Mouse (Mus musculus) intestine, embryonic 14.5 days (tissue): ENCODE measurements around the gene Pacs2. TPM values are rescaled to one million over a fixed set of nuclear protein-coding genes. Genes with fewer than 3 reads are reported as not detected.

Source experiments
- ATAC-seq: fragments of 200-750 bp; cut with Nextera tagmentation; replicated peaks from 2 replicates; pipeline ENCODE4 v1.8.0; 2017; ENCODE audit warnings: low read depth, moderate number of reproducible peaks, moderate TSS enrichment, moderate library complexity; ENCODE audit not compliant: low FRiP score, low TSS enrichment
- DNase-seq: peaks from one replicate; pipeline ENCODE4 v3.0.0-alpha.2; 2018; ENCODE audit warnings: low spot score
- H3K27ac ChIP-seq: fragments of 300-500 bp; sonication (generic); 2 replicates; pipeline ENCODE4 v1.5.1; 2014; ENCODE audit warnings: low read depth, mild to moderate bottlenecking, control low read depth
- H3K27me3 ChIP-seq: fragments of 300-500 bp; sonication (generic); replicated peaks from 2 replicates; pipeline ENCODE4 v1.6.1; 2014; ENCODE audit warnings: low read length, control low read depth; ENCODE audit not compliant: control insufficient read depth, insufficient read depth
- H3K36me3 ChIP-seq: fragments of 300-500 bp; sonication (generic); 2 replicates; pipeline ENCODE4 v1.6.1; 2014; ENCODE audit warnings: low read length, control low read depth; ENCODE audit not compliant: control insufficient read depth, insufficient read depth
- H3K4me1 ChIP-seq: fragments of 300-500 bp; sonication (generic); replicated peaks from 2 replicates; pipeline ENCODE4 v1.6.1; 2014; ENCODE audit warnings: low read length, control low read depth, mixed read lengths; ENCODE audit not compliant: control insufficient read depth, insufficient read depth
- H3K4me2 ChIP-seq: fragments of 300-500 bp; sonication (generic); 2 replicates; pipeline ENCODE4 v1.6.1; 2014; ENCODE audit warnings: low read length
- H3K4me3 ChIP-seq: fragments of 300-500 bp; sonication (generic); 2 replicates; pipeline ENCODE4 v1.5.1; 2014; ENCODE audit warnings: low read depth, low read length, control low read depth, mixed read lengths
- H3K9ac ChIP-seq: fragments of 300-500 bp; sonication (generic); 2 replicates; pipeline ENCODE4 v1.6.1; 2014; ENCODE audit warnings: mild to moderate bottlenecking, low read length
- H3K9me3 ChIP-seq: fragments of 300-500 bp; sonication (generic); 2 replicates; pipeline ENCODE4 v1.6.1; 2016; ENCODE audit warnings: low read length, control low read depth; ENCODE audit not compliant: control insufficient read depth
- WGBS: fragments of 180-500 bp; shearing (Covaris S2); extraction: QIAGEN DNeasy Blood & Tissue Kit; methylation state at CpG from one replicate; pipeline ENCODE4 v1.1.7; 2014; 5-methylcytosine and 5-hydroxymethylcytosine counted together
- polyA plus RNA-seq: library from polyadenylated mRNA; unstranded; fragments of >200 nt; fragmentation: Nextera tagmentation; extraction: Ambion mirVana; gene quantifications from 2 replicates; pipeline ENCODE4 v1.2.1, GENCODE M21; 2014

The Pacs2 gene
- polyA plus RNA-seq, 1 experiment from 2014 or later = 14.3 TPM

DNA sequence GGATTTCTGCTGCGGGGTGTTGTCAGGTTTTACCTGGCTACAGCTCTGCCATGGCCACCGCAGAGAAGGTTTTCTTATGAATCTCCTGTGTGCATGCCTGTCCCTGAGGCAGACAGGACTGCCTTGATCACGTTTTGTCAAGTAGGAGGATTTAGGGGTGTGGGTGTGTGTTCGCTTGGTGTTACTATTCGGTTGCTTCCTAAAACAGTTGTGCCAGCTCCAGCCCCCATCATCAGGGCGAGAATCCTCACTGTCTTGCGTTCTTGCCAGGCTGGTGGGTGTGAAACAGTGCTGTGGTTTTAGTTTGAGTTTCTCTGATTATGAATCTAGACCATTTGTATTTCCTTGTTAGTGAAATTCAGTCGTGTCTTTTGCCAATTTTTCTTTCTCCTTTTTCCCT is 2.7 kb downstream of the Pacs2 start:
- ATAC-seq (no peak), DNase-seq (no peak)
- Histone ChIP-seq H3K27me3 (no peaks in the 10 kb centered on the region), H3K4me1 (peaks cover 16% of the 10 kb centered on the region), H3K9me3 (no peaks in the 10 kb centered on the region), H3K4me2 (no peak overlapping the region), H3K9ac (0 out of 2 replicates have a peak overlapping the region, but pooled peaks have one; percentile 7), H3K4me3 (no peak overlapping the region), H3K27ac (no peak overlapping the region), H3K36me3 (peaks cover 6% of the 10 kb centered on the region)
- WGBS = 73% methylated on average over 8 of the region's 8 CpGs

DNA sequence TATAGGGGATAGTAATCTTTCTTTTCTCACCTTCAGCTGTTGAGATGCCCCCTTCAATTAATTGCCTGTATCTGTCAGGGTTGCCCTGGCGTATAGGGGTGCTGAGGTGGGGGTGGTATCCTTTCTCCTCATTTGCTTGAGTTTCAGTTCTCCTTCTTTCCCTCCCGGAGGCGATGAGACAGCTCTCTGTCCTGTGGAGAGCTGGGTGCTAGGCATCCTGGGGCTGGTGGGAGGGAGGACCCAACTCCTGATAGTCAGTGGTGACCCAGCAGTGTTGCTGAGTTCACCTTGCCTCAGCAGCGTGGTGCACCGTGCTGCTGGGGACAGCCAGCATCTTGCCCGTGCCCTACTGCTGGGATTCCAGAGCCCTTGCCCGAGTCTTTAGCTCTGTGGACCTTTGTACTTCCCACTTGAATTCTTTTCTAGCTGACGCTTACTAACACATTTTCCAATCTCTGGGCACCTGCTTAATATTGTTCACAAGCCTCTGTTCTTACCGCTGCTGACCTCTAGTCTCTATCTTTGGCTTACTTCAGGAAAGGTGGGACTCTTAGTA is 3.2 kb downstream of the Pacs2 start:
- Histone ChIP-seq H3K9ac (no peak overlapping the region), H3K27me3 (no peaks in the 10 kb centered on the region), H3K27ac (no peak overlapping the region), H3K4me1 (peaks cover 15% of the 10 kb centered on the region), H3K4me3 (no peak overlapping the region), H3K4me2 (no peak overlapping the region), H3K36me3 (peaks cover 6% of the 10 kb centered on the region), H3K9me3 (no peaks in the 10 kb centered on the region)
- WGBS = 73% methylated on average over 9 of the region's 9 CpGs
- no peak for ATAC-seq
- DNase-seq = no peak

- peaks cover 3% of the 10 kb centered on the region; the same call in 1 of the 2 replicates for H3K4me1 ChIP-seq
- peaks cover 12% of the 10 kb centered on the region for H3K36me3 ChIP-seq
- no peaks in the 10 kb centered on the region for H3K27me3 ChIP-seq
- H3K9ac ChIP-seq = no peak overlapping the region
- H3K4me2 ChIP-seq = no peak overlapping the region
- no peak for ATAC-seq
- H3K9me3 ChIP-seq = no peaks in the 10 kb centered on the region
- DNase-seq = no peak
- WGBS = 81% methylated on average over 4 of the region's 4 CpGs
- no peak overlapping the region for H3K27ac ChIP-seq
- H3K4me3 ChIP-seq = no peak overlapping the region
Measured at GRCm38 (mm10) chr12:113018763-113019162, 4.5 kb downstream of the Pacs2 start.

- no peaks in the 10 kb centered on the region for H3K27me3 ChIP-seq
- H3K4me2 ChIP-seq = no peak overlapping the region
- H3K36me3 ChIP-seq = peaks cover 12% of the 10 kb centered on the region
- ATAC-seq (no peak), DNase-seq (no peak)
- no peak overlapping the region for H3K9ac ChIP-seq
- H3K9me3 ChIP-seq = no peaks in the 10 kb centered on the region
- no peak overlapping the region for H3K27ac ChIP-seq
- no peaks in the 10 kb centered on the region for H3K4me1 ChIP-seq
- no peak overlapping the region for H3K4me3 ChIP-seq
Measured at GRCm38 (mm10) chr12:113021488-113021887, 7.2 kb downstream of the Pacs2 start.

DNA sequence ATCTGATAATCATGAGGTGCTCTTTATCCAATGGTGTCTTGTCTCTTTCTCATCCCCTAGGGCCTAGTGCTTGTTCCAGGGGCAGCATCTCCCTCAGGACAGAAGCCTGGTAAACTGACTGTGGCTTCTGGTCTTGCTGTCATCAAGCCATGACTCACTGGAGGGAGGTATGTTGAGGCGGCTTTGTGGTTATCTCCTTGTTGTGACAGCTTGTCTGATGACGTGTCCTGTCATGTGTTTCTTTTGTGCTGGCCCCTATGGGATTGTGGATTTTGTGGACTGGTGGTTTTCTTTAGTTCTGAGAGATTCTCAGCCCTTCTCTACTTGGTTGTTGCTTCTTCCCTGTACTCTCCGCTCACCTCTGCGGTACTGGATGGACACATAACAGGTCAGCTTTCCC is 8.8 kb downstream of the Pacs2 start:
- ATAC-seq (no peak), DNase-seq (no peak)
- Histone ChIP-seq H3K4me1 (no peaks in the 10 kb centered on the region), H3K9me3 (no peaks in the 10 kb centered on the region), H3K36me3 (peaks cover 12% of the 10 kb centered on the region), H3K27ac (no peak overlapping the region), H3K27me3 (no peaks in the 10 kb centered on the region), H3K9ac (no peak overlapping the region), H3K4me2 (no peak overlapping the region), H3K4me3 (no peak overlapping the region)
- 87% methylated on average over 4 of the region's 4 CpGs for WGBS

DNA sequence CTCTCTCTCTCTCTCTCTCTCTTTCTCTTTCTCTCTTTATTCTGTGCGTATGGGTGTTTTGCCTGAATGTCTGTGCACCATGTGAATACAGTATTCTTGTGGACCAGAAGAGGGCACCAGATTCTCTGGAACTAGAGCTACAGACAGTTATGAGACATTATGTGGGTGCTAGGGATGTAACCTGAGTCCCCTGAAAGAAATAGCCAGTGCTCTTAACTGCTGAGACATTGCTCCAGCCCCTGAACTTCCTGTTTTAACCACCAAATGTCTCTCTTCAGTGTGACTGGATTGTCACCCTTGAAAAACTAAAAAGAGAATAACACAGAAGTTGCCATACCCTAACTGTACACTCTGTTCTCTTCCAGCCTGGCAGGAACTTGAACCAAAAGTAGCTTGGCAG is 12.2 kb downstream of the Pacs2 start:
- WGBS = 96% methylated on average over 1 of the region's 1 CpGs
- no peak for DNase-seq

DNA sequence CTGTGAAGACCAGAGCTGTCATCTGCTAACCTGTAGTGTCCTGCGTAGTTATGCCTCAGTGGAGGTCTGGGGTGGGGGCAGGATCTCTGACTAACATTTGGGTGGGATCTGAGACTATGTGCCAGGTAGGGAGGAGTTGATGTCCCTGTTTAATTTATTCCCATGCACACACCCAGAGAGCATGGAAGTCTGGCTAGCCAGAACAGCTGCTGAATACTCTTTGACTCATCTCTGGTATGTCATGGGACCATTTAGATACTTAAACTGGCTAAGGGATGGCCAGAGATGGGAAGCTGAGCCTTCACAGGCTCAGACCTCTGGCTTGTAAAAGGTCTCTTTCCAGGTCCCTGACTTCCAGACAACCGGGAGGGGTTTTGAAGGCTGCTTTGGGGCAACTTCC is 13.2 kb downstream of the Pacs2 start:
- ATAC-seq (no peak), DNase-seq (no peak)
- Histone ChIP-seq H3K9me3 (no peaks in the 10 kb centered on the region), H3K4me1 (no peaks in the 10 kb centered on the region), H3K9ac (no peak overlapping the region), H3K4me3 (no peak overlapping the region), H3K27me3 (no peaks in the 10 kb centered on the region), H3K27ac (no peak overlapping the region), H3K36me3 (0 out of 2 replicates have a peak, but pooled peaks cover 7% of the 10 kb centered on the region), H3K4me2 (no peak overlapping the region)
- 87% methylated on average over 2 of the region's 2 CpGs for WGBS

More for the DNA sequence above, 12.2 kb downstream of the Pacs2 start:
- Histone ChIP-seq H3K9me3 (no peaks in the 10 kb centered on the region), H3K36me3 (peaks cover 7% of the 10 kb centered on the region; the same call in 1 of the 2 replicates), H3K9ac (no peak overlapping the region), H3K27me3 (no peaks in the 10 kb centered on the region), H3K4me3 (no peak overlapping the region), H3K27ac (no peak overlapping the region), H3K4me1 (no peaks in the 10 kb centered on the region), H3K4me2 (no peak overlapping the region)
- no peak for ATAC-seq

DNA sequence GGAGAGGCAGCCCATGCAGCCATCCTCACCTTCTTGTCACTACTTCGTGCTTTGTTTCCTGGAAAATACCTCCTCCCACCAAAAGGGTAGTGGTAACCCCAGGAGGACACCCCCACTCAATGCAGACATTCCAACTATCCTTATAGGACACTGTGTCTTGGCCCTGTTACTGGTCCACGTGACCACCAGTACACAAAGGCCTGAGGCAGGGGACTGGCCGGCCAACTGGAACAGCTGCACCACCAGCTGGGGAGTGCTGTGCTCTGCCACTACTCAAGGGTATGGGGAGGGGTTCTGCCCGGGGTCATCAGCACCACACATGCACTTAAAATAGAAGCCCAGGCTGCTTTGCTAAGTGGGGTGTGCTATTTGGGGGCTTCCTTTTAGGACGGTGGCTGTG is 13.8 kb downstream of the Pacs2 start:
- H3K9ac ChIP-seq = no peak overlapping the region
- no peak overlapping the region for H3K4me3 ChIP-seq
- H3K27ac ChIP-seq = no peak overlapping the region
- H3K27me3 ChIP-seq = no peaks in the 10 kb centered on the region
- H3K4me1 ChIP-seq = no peaks in the 10 kb centered on the region
- DNase-seq (no peak), ATAC-seq (no peak)
- H3K9me3 ChIP-seq = no peaks in the 10 kb centered on the region
- H3K36me3 ChIP-seq = 0 out of 2 replicates have a peak, but pooled peaks cover 5% of the 10 kb centered on the region
- no peak overlapping the region for H3K4me2 ChIP-seq
- 63% methylated on average over 5 of the region's 5 CpGs for WGBS

- Histone ChIP-seq H3K27ac (no peak overlapping the region), H3K9me3 (no peaks in the 10 kb centered on the region), H3K4me1 (no peaks in the 10 kb centered on the region), H3K4me3 (no peak overlapping the region), H3K4me2 (no peak overlapping the region), H3K27me3 (no peaks in the 10 kb centered on the region), H3K36me3 (no peaks in the 10 kb centered on the region), H3K9ac (no peak overlapping the region)
- DNase-seq = no peak
- ATAC-seq = no peak
- 69% methylated on average over 9 of the region's 9 CpGs for WGBS
Measured at GRCm38 (mm10) chr12:113028898-113029297, 14.6 kb downstream of the Pacs2 start.
